Mouse (Mus musculus): ENCODE data around the gene Mc1r.
"Not testable (repeated sequence)": the region's sequence is repeated elsewhere in the genome, so short reads cannot be mapped to it uniquely, and the experiment has no call there.

Gene Mc1r

GRCm38 (mm10) chr8:123431616-123432365, 24.9 kb downstream of the Mc1r start:
- in situ Hi-C loops (cut with MboI, MseI), result no loop called here

- in situ Hi-C loops (cut with MboI, MseI), result no loop called here
Measured at GRCm38 (mm10) chr8:123432381-123432780, 25.5 kb downstream of the Mc1r start.

DNA sequence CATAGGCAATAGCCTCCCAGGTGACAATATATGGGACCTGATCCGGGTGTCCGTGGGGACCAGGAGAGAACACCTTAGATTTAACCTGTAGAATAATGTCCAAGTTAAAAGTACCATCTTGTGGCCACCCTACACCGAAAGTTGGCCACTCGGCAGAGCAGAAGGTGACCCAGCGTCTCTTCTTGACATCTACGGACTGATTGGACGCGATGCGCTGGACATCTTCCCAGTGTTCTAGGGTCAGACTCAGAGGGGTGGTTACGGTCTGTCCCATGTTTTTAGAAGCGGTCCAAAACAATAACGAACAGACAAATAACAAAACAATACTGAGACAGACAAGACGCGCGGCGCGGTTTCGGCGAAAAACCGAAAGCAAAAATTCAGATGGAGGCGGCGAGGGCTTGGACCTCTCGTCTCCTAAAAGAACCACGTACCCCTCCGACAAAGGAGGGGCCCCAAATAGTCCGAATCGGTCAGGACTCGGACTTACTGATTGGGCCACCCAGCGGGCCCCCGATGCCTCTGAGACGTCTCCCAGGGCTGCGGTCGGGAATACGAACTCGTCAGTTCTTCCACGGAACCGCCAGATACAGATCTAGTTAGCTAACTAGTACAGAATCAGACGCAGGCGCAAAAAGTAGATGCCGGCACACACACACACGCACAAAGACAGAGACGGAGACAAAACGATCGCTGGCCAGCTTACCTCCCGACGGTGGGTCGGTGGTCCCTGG, 26.5 kb downstream of the Mc1r start:
- in situ Hi-C loops (cut with MboI, MseI), result not testable (repeated sequence)

- in situ Hi-C loops (cut with MboI, MseI), result no loop called here
Measured at GRCm38 (mm10) chr8:123441788-123442187, 34.9 kb downstream of the Mc1r start.

DNA sequence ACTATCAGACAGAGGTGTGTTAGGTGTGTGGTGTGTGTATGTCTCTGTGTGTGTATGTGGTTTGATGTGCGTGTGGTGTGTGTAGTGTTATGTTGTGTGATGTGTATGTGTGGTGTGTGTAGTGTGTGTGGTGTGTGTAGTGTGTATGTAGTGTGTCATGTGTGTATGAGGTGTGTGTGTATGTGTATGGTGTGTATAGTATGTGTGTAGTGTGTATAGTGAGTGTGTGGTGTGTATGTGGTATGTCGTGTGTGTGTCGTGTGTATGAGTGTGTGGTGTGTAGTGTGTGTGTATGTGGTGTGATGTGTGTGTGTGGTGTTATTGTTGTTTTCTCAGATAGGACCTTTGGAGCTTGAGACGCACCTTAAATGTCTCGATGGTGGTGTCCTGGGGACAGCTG, 35.4 kb downstream of the Mc1r start:
- in situ Hi-C loops (cut with MboI, MseI), result no loop called here

GRCm38 (mm10) chr8:123442871-123443575, 36.1 kb downstream of the Mc1r start:
- in situ Hi-C loops (cut with MboI, MseI), result no loop called here

- in situ Hi-C loops (cut with MboI, MseI), result no loop called here
Measured at GRCm38 (mm10) chr8:123443576-123443921, 36.6 kb downstream of the Mc1r start.

- in situ Hi-C loops (cut with MboI, MseI), result no loop called here
Measured at GRCm38 (mm10) chr8:123444131-123444530, 37.2 kb downstream of the Mc1r start.

DNA sequence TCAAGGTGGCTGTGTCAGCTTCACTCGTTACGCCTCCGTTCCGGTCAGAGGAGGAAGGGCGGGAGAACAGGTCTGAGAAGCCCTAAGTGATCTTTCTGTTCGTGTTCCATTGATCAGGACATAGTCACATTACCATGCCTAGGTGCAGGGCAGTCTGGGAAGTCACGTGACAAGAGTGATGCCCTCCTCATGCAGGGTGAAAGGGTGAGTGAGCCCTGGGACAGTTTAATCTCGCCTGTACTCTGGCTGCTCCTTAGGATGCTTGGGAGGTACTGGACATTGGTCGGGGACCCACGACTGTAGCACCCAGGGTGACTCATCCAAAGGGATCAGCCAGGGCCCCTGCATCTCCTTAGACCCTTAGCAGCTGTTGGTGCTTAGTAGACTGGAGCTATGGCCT, 39.1 kb downstream of the Mc1r start:
- in situ Hi-C loops (cut with MboI, MseI), result no loop called here

DNA sequence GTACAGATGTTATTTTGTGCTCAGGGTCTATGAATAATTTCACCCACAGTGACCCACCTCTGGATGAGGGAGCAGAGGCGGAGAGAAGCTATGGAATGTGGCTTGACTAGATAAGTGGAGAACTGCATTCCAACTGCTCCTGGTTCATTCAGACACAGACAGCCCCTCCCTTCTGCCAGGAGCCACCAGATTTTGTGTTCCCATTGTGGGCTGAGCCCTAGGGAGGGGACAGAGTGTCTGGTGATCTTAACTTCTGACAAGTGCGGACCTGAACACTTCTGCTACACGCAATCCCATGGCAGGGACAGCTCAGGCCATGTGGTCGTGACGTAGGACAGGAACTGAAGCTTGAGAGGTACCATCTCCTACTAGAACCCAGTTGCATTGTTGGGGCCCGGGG, 39.9 kb downstream of the Mc1r start:
- in situ Hi-C loops (cut with MboI, MseI), result no loop called here

GRCm38 (mm10) chr8:123450783-123451182, 43.9 kb downstream of the Mc1r start:
- in situ Hi-C loops (cut with MboI, MseI), result no loop called here

DNA sequence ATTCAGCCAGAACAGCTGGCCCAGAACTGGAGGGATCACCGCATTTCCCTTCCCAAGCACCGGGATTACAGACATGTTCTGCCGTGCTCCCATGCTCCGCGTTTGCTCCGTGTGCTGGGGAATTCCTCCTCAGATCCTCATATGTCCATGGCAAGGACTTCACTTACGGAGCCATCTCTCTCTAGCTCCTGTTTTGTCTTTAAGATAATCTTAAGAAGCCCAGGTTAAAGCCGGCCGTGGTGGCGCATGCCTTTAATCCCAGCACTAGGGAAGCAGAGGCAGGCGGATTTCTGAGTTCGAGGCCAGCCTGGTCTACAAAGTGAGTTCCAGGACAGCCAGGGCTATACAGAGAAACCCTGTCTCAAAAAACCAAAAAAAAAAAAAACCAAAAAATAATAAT, 44.8 kb downstream of the Mc1r start:
- in situ Hi-C loops (cut with MboI, MseI), result not testable (repeated sequence)

DNA sequence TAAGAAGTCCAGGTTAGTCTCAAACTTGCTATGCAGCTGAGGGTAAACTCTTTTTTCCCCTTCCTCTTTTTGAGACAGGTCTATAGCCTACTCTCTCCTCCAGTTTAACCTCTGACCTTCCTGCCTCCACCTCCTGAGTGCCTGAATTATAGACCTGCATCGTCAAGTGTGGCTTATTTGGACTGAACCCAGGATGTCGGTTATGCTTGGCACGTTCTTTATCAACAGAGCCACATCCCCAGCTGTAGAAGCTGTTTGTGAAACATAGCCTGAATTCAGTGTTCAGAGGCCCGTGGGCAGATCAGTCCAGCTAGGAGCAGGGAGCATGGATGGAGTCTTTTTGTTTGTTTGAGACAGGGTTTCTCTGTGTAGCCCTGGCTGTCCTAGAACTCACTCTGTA, 45.2 kb downstream of the Mc1r start:
- in situ Hi-C loops (cut with MboI, MseI), result no loop called here

DNA sequence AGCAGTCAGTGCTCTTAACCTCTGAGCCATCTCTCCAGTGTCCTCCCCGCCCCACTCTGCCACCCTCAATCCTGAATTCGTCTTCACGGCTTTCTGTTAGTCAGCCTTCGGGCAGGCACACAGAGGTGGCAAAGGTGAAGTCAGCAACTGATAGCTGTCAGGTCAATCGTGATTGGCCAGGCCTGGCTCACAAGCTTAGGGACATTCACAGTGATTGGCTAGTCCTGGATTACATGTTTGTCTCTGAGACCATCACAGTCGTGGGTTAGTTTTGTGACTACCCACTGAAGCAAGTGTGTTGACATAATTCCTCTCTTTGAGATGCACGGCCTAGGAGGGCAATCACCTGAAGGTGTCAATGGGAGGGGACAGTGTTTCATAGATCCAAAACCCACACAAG, 46.4 kb downstream of the Mc1r start:
- in situ Hi-C loops (cut with MboI, MseI), result no loop called here

DNA sequence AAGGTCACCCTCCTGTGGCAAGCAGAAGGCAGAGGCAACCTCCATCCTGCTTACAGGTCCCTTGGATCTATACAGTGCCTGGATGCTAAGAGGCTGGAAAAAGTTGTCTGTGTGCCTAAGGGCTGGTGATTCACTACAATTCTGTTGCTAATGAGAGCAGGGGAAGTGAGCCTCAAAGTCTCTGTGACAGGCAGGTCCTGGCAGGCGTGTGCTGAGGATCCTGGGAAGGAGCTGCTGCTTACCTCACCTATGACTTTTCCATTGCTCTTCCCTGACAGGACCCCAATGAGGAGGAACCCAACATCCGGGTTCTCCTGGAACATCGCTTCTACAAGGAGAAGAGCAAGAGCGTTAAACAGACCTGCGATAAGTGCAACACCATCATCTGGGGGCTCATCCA, 47.0 kb downstream of the Mc1r start:
- in situ Hi-C loops (cut with MboI, MseI), result no loop called here

DNA sequence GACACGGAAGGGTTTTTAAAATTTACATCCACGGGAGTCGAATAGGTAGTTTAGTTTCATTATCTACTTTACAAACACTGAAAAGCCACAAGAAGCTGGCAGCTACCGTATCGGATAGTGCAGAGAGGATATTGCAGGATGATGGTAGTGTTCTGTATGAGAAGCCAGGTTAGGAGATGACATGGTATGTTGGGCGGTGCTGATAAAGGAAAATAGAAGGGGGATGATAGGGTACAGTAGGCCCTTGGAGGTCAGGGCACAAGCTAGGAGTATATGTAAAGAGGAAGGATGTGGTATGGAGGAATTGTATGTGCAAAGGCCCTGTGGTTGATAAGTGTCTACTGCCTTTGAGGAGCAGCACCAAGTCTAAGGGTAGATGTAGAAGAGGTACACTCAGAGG, 47.7 kb downstream of the Mc1r start:
- in situ Hi-C loops (cut with MboI, MseI), result no loop called here

All from T-helper 17 cell (primary cell).